Mouse (Mus musculus) heart, embryonic 12.5 days (tissue): ENCODE data around the gene Myom1. TPM values are rescaled to one million over a fixed set of nuclear protein-coding genes. Genes with fewer than 3 reads are reported as not detected.
"Not testable (repeated sequence)": the region's sequence is repeated elsewhere in the genome, so short reads cannot be mapped to it uniquely, and the experiment has no call there.

Source experiments
- ATAC-seq: fragments of 200-750 bp; cut with Nextera tagmentation; 2 replicates; pipeline ENCODE4 v1.8.0; 2017; ENCODE audit warnings: moderate TSS enrichment, moderate library complexity; ENCODE audit not compliant: insufficient number of reproducible peaks, low FRiP score
- H3K27ac ChIP-seq: fragments of 300-500 bp; sonication (generic); 2 replicates; pipeline ENCODE4 v1.5.1; 2016; ENCODE audit warnings: mild to moderate bottlenecking, moderate library complexity; ENCODE audit not compliant: poor library complexity, severe bottlenecking
- H3K27me3 ChIP-seq: fragments of 300-500 bp; sonication (generic); replicated peaks from 2 replicates; pipeline ENCODE4 v1.6.1; 2016; ENCODE audit warnings: mild to moderate bottlenecking, moderate library complexity
- H3K36me3 ChIP-seq: fragments of 300-500 bp; sonication (generic); 2 replicates; pipeline ENCODE4 v1.6.1; 2016; ENCODE audit warnings: mild to moderate bottlenecking, moderate library complexity
- H3K4me1 ChIP-seq: fragments of 300-500 bp; sonication (generic); replicated peaks from 2 replicates; pipeline ENCODE4 v1.6.1; 2016; ENCODE audit warnings: mild to moderate bottlenecking
- H3K4me2 ChIP-seq: fragments of 300-500 bp; sonication (generic); 2 replicates; pipeline ENCODE4 v1.6.1; 2016; ENCODE audit warnings: mild to moderate bottlenecking, moderate library complexity
- H3K4me3 ChIP-seq: fragments of 300-500 bp; sonication (generic); 2 replicates; pipeline ENCODE4 v1.5.1; 2016; ENCODE audit warnings: mild to moderate bottlenecking
- H3K9ac ChIP-seq: fragments of 300-500 bp; sonication (generic); 2 replicates; pipeline ENCODE4 v1.6.1; 2016; ENCODE audit warnings: mild to moderate bottlenecking, moderate library complexity
- H3K9me3 ChIP-seq: fragments of 300-500 bp; sonication (generic); replicated peaks from 2 replicates; pipeline ENCODE4 v1.6.1; 2016; ENCODE audit warnings: mild to moderate bottlenecking, moderate library complexity
- WGBS: fragments of 180-500 bp; shearing (Covaris S2); methylation state at CpG from one replicate; pipeline ENCODE4 v1.1.7; 2016; 5-methylcytosine and 5-hydroxymethylcytosine counted together
- polyA plus RNA-seq: library from polyadenylated mRNA; unstranded; fragments of >200 nt; fragmentation: Nextera tagmentation; extraction: Ambion mirVana; gene quantifications from 2 replicates; pipeline ENCODE4 v1.2.1, GENCODE M21; 2016

The Myom1 gene
- polyA plus RNA-seq = 229 and 241 TPM in 2 replicates

GRCm38 (mm10) chr17:71002081-71002743 is at the start of gene Myom1:
Gene Myom1, plus strand, starts transcription at chr17:71002633.
- under 1% methylated on average over 65 of the region's 65 CpGs for WGBS
- Histone ChIP-seq H3K27me3 (no peaks in the 10 kb centered on the region), H3K4me1 (peaks cover 40% of the 10 kb centered on the region), H3K4me2 (peak within 1 kb of the TSS; percentile 66), H3K9me3 (no peaks in the 10 kb centered on the region), H3K36me3 (no peaks in the 10 kb centered on the region), H3K4me3 (peak within 1 kb of the TSS; percentile 98), H3K27ac (peak within 1 kb of the TSS; percentile 100), H3K9ac (peak within 1 kb of the TSS; percentile 99)
- ATAC-seq = peak; percentile 97

DNA sequence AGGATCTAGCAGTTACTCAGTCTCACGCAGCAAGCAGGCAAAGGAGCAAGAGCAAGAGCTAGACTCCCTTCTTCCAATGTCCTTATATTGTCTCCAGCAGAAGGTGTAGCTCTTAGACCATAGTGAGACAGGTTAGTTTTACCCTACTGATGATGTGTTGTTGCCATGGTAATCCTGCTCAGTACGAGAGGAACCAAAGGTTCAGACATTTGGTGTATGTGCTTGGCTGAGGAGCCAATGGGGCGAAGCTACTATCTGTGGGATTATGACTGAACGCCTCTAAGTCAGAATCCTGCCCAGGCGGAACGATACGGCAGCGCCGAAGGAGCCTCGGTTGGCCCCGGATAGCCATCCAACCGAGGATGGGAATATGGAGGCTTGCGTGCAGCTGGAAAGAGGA is 38.9 kb upstream of the Myom1 start:
- not testable (repeated sequence) for H3K9me3 ChIP-seq, H3K36me3 ChIP-seq, H3K4me3 ChIP-seq, H3K27ac ChIP-seq, H3K27me3 ChIP-seq, H3K4me1 ChIP-seq, H3K9ac ChIP-seq, H3K4me2 ChIP-seq
- peak; percentile 100 for ATAC-seq
- 71% methylated on average over 13 of the region's 13 CpGs for WGBS

GRCm38 (mm10) chr17:70965281-70965680 is 37.2 kb upstream of the Myom1 start:
- Histone ChIP-seq H3K27ac (no peak overlapping the region), H3K27me3 (peaks cover 4% of the 10 kb centered on the region; the same call in 1 of the 2 replicates), H3K9ac (no peak overlapping the region), H3K4me1 (no peaks in the 10 kb centered on the region), H3K9me3 (no peaks in the 10 kb centered on the region), H3K4me3 (no peak overlapping the region), H3K36me3 (no peaks in the 10 kb centered on the region), H3K4me2 (no peak overlapping the region)
- ATAC-seq = no peak
- whole genome bisulfite sequencing = 79% methylated on average over 2 of the region's 2 CpGs

DNA sequence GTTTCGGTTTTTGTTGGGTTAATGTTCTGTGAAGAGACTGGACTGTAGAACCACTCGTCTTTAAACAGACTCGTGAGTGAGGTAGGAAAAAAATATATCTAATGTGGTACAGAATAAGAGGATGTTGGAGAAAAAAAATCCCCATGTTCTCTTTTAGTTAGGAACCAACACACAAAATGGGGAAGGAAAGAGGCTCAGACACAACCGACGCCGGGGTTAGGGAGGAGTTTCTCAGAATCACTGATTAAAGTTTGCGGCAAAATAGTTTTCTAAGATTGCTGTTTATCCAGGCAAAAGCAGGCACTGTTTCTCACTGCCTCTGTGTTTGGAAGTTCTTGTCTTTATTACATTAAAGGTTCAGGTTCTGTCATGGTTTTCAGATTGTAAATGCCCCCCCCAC is 36.3 kb upstream of the Myom1 start:
- H3K9ac ChIP-seq = no peak overlapping the region
- no peak for ATAC-seq
- no peak overlapping the region for H3K4me3 ChIP-seq
- no peaks in the 10 kb centered on the region for H3K36me3 ChIP-seq
- peaks cover 10% of the 10 kb centered on the region; the same call in 1 of the 2 replicates for H3K27me3 ChIP-seq
- no peaks in the 10 kb centered on the region for H3K4me1 ChIP-seq
- H3K4me2 ChIP-seq = no peak overlapping the region
- H3K27ac ChIP-seq = no peak overlapping the region
- H3K9me3 ChIP-seq = no peaks in the 10 kb centered on the region
- WGBS = 86% methylated on average over 7 of the region's 7 CpGs

DNA sequence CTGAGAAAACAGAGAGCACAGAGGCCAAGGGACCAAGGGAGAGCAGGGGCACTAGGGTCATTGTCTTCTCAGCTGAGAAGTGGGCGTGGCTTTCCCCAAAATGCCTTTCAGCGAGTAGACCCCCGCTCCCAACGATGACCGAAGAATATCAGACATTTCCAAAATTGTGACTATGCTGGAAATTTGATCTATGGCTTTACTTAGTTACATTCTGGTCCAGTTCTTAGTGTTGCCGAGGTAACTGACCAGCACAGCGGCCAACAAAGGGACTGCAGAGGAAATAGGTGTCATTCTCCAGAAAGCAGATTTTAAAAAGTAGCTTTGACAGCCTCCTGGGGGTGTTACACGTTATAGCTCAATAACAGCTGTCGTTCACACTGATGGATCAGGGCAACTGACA is 35.2 kb upstream of the Myom1 start:
- no peaks in the 10 kb centered on the region for H3K9me3 ChIP-seq
- WGBS = 60% methylated on average over 9 of the region's 9 CpGs
- H3K36me3 ChIP-seq = no peaks in the 10 kb centered on the region
- no peak overlapping the region for H3K27ac ChIP-seq
- H3K9ac ChIP-seq = no peak overlapping the region
- no peak overlapping the region for H3K4me2 ChIP-seq
- H3K4me1 ChIP-seq = 0 out of 2 replicates have a peak, but pooled peaks cover 3% of the 10 kb centered on the region
- ATAC-seq = no peak
- H3K27me3 ChIP-seq = peaks cover 10% of the 10 kb centered on the region; the same call in 1 of the 2 replicates
- H3K4me3 ChIP-seq = no peak overlapping the region

- H3K4me3 ChIP-seq = no peak overlapping the region
- H3K4me2 ChIP-seq = no peak overlapping the region
- H3K36me3 ChIP-seq = no peaks in the 10 kb centered on the region
- WGBS = 55% methylated on average over 12 of the region's 12 CpGs
- ATAC-seq = no peak
- no peaks in the 10 kb centered on the region for H3K9me3 ChIP-seq
- 0 out of 2 replicates have a peak, but pooled peaks cover 3% of the 10 kb centered on the region for H3K4me1 ChIP-seq
- H3K27ac ChIP-seq = no peak overlapping the region
- peaks cover 10% of the 10 kb centered on the region; the same call in 1 of the 2 replicates for H3K27me3 ChIP-seq
- no peak overlapping the region for H3K9ac ChIP-seq
Observed at GRCm38 (mm10) chr17:70967646-70968045, 34.8 kb upstream of the Myom1 start.

DNA sequence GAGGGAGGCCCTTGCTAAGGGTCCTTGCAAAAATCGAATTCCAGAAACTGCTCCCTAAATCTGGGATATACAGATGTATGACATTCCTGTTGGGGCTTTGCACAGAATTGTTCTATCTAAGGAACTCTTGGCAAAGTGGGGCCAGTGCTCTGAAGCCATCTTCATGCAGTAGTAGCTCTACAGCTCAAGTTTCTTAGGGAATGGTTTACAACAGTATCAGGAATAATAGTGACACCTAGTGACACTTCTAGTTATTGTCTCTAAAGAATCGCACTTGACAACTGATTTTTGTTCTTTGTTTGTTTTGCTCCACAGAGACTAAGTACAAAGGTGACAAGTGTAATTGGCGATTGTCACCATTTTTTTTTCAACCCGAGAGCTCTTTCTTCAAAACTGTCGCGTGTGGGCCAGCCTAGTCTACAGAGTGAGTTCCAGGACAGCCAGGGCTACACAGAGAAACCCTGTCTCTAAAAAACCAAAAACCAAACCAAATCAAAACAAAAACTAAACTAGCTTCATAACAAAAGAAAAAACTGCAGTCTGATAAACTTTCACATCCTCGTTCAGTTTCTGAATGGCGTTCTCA is 33.7 kb upstream of the Myom1 start:
- Histone ChIP-seq H3K4me3 (no peak overlapping the region), H3K36me3 (peaks cover 7% of the 10 kb centered on the region), H3K9ac (no peak overlapping the region), H3K4me1 (peaks cover 9% of the 10 kb centered on the region), H3K4me2 (no peak overlapping the region), H3K27me3 (peaks cover 10% of the 10 kb centered on the region; the same call in 1 of the 2 replicates), H3K9me3 (no peaks in the 10 kb centered on the region), H3K27ac (no peak overlapping the region)
- ATAC-seq = no peak
- 33% methylated on average over 8 of the region's 8 CpGs for WGBS

DNA sequence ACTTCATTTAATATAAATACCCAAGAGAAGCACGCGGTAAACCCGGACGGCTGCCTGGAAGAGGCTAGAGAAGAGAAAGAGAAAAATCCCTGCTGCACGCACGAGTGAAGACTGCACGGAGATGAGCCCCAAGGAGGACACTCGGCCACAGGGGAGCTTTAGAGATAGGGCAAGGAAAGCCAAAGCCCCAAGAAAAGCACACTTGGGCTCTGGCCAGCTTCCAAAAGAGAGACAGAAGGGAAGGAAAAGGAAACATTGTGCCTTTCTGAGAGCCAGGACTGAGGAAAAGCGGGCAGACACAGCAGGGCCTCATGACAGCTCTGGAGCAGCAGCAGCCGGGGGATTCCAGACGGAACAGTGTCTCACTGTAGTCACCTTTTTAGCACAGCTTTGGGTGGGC is 31.2 kb upstream of the Myom1 start:
- H3K27me3 ChIP-seq = peaks cover 18% of the 10 kb centered on the region
- H3K4me2 ChIP-seq = no peak overlapping the region
- ATAC-seq = no peak
- H3K9me3 ChIP-seq = no peaks in the 10 kb centered on the region
- 54% methylated on average over 11 of the region's 11 CpGs for WGBS
- no peak overlapping the region for H3K4me3 ChIP-seq
- H3K4me1 ChIP-seq = peaks cover 9% of the 10 kb centered on the region
- no peak overlapping the region for H3K9ac ChIP-seq
- no peak overlapping the region for H3K27ac ChIP-seq
- peaks cover 30% of the 10 kb centered on the region for H3K36me3 ChIP-seq

DNA sequence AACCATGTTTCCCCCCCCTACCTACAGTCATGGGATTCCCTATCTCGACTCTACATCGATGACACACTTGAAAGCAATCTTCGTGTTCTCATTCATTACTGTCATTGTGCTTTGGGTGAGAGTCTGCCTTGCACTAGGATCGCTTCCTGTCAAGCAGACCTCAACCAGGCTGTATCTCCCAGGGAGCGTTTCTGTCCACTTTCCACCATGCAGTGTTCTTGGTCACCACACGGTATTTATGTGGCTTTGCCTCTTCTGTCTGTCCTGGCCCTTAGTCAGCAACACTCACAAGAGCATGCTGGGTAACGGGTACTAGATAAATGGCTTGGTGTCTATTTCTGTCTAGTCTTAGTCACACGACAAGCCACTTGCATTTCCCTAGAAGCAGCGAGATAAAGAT is 29.0 kb upstream of the Myom1 start:
- Histone ChIP-seq H3K4me1 (peaks cover 9% of the 10 kb centered on the region), H3K27ac (no peak overlapping the region), H3K9me3 (no peaks in the 10 kb centered on the region), H3K36me3 (peaks cover 38% of the 10 kb centered on the region), H3K27me3 (peaks cover 30% of the 10 kb centered on the region), H3K9ac (no peak overlapping the region), H3K4me2 (no peak overlapping the region), H3K4me3 (no peak overlapping the region)
- 71% methylated on average over 9 of the region's 9 CpGs for WGBS
- ATAC-seq = no peak

- Histone ChIP-seq H3K27me3 (peaks cover 30% of the 10 kb centered on the region), H3K4me1 (peaks cover 13% of the 10 kb centered on the region), H3K36me3 (peaks cover 38% of the 10 kb centered on the region)
- H3K9ac ChIP-seq, H3K4me2 ChIP-seq, H3K27ac ChIP-seq, ATAC-seq, H3K4me3 ChIP-seq, H3K9me3 ChIP-seq: not testable (repeated sequence)
- 86% methylated on average over 14 of the region's 14 CpGs for WGBS
Observed at GRCm38 (mm10) chr17:70974065-70974464, 28.4 kb upstream of the Myom1 start.

DNA sequence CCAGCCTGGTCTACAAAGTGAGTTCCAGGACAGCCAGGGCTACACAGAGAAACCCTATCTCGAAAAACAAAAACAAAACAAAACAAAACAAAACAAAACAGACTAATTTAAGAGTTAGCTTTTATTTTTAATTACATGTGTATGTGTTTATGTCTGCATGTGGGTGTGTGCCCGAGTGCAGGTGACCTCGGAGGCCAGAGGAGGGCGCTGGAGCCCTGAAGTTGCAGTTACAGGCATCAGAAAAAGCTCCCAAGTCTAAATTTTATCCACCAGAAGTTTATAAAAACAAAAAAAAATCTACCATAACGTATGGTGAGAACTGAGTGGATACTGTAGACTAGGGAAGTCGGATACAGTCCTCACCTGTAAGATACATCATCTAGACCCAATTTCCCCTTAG is 24.6 kb upstream of the Myom1 start:
- Histone ChIP-seq H3K4me1 (peaks cover 13% of the 10 kb centered on the region), H3K27me3 (peaks cover 40% of the 10 kb centered on the region), H3K9me3 (no peaks in the 10 kb centered on the region), H3K27ac (no peak overlapping the region), H3K9ac (no peak overlapping the region), H3K36me3 (peaks cover 62% of the 10 kb centered on the region), H3K4me2 (no peak overlapping the region), H3K4me3 (no peak overlapping the region)
- 83% methylated on average over 6 of the region's 6 CpGs for WGBS
- ATAC-seq = no peak
